In genomic region chr6:115814104-115814503, GRCm38 (mm10) we compare ENCODE assay signal across 9 mouse cellular contexts. TPM values are rescaled to one million over a fixed set of nuclear protein-coding genes. Genes with fewer than 3 reads are reported as not detected.
A peak's percentile ranks its signal among the peaks of the same experiment; 100 is the strongest.
DNase-seq lines count a peak whose midpoint lies in the region; ATAC-seq and TF ChIP-seq lines count a peak whose summit lies in the region.
"Had no signal": no experiment of that assay in that cellular context is flagged by ENCODE, and none has a peak within 500 bp of the region (broad histone marks: within the 10 kb centered on the region; RNA-seq: fewer than 3 reads in every experiment).

No protein-coding gene starts in this region.

- H3K36me3 ChIP-seq in heart, embryonic 11.5 days (ENCODE audit: control insufficient read depth, insufficient read depth, low read length) = no peaks in the 10 kb centered on the region
- no peaks in the 10 kb centered on the region for H3K36me3 ChIP-seq in small intestine, adult 2 months (ENCODE audit: control insufficient read depth, insufficient read depth, low read length)
- H3K36me3 ChIP-seq: limb, embryonic 12.5 days had no signal

- TF ChIP-seq POLR2A in cerebellum, adult 2 months (IDR thresholded peaks at IDR 0.05; ENCODE audit: borderline replicate concordance, insufficient read depth, low read length) = no peak
- TF ChIP-seq POLR2A in small intestine, adult 2 months (IDR thresholded peaks at IDR 0.05; ENCODE audit: low read depth, low read length) = no peak

- H3K4me3 ChIP-seq in cerebellum, adult 2 months (replicated peaks; ENCODE audit: insufficient read depth, low read depth, low read length) = no peak overlapping the region
- no peak overlapping the region for H3K4me3 ChIP-seq in heart, embryonic 11.5 days (ENCODE audit: low read depth, low read length)
- no peak overlapping the region for H3K4me3 ChIP-seq in small intestine, adult 2 months (ENCODE audit: low read depth, low read length)
- H3K4me3 ChIP-seq: limb, embryonic 12.5 days had no signal

- H3K9me3 ChIP-seq in heart, embryonic 11.5 days (replicated peaks; ENCODE audit: control insufficient read depth, low read length) = no peaks in the 10 kb centered on the region
- H3K9me3 ChIP-seq: limb, embryonic 12.5 days had no signal

- 41% methylated on average over 4 of the region's 4 CpGs for WGBS in cerebellum, adult 2 months
- 23% methylated on average over 4 of the region's 4 CpGs for WGBS in heart, embryonic 11.5 days (ENCODE audit: insufficient replicate concordance)
- 38% methylated on average over 4 of the region's 4 CpGs for WGBS in small intestine, adult 2 months

- peak; percentile 47 for ATAC-seq in heart, embryonic 11.5 days (replicated peaks; ENCODE audit: insufficient number of reproducible peaks, low FRiP score, low TSS enrichment)

- H3K27me3 ChIP-seq in cerebellum, adult 2 months (ENCODE audit: control insufficient read depth, insufficient read depth, low read length) = no peaks in the 10 kb centered on the region
- H3K27me3 ChIP-seq in heart, embryonic 11.5 days (ENCODE audit: control insufficient read depth, insufficient read depth, low read length) = no peaks in the 10 kb centered on the region
- no peaks in the 10 kb centered on the region for H3K27me3 ChIP-seq in small intestine, adult 2 months (ENCODE audit: control insufficient read depth, insufficient read depth, low read length)
- H3K27me3 ChIP-seq: limb, embryonic 12.5 days had no signal

- no peak overlapping the region for H3K4me2 ChIP-seq in heart, embryonic 11.5 days
- H3K4me2 ChIP-seq: limb, embryonic 12.5 days had no signal

- no peak for DNase-seq in cerebellum, adult 2 months
- no peak for DNase-seq in cerebellum, adult 9-10 months
- peak; percentile 67 for DNase-seq in ES-CJ7 (ENCODE audit: low read depth, low spot score)
- DNase-seq in embryo, embryonic 10 days (ENCODE audit: low spot score) = peak; percentile 78
- peak; percentile 72 to 78 for DNase-seq in kidney, postnatal 25 days
- peak; percentile 80 for DNase-seq in lung, postnatal 10 days

- peak; percentile 48 for TF ChIP-seq CTCF in cerebellum, adult 2 months (IDR thresholded peaks at IDR 0.05; ENCODE audit: borderline replicate concordance, insufficient read depth, low read depth, low read length)
- TF ChIP-seq CTCF in small intestine, adult 2 months (IDR thresholded peaks at IDR 0.05; ENCODE audit: extremely low read depth, insufficient read length, insufficient replicate concordance, low read depth, low read length) = peak; percentile 62; the same call in 1 of the 2 replicates

- peaks cover 5% of the 10 kb centered on the region for H3K4me1 ChIP-seq in cerebellum, adult 2 months (ENCODE audit: control insufficient read depth, insufficient read depth, low read length)
- H3K4me1 ChIP-seq in heart, embryonic 11.5 days (ENCODE audit: control insufficient read depth, insufficient read depth, low read length) = peaks cover 5% of the 10 kb centered on the region; the same call in 1 of the 2 replicates
- no peaks in the 10 kb centered on the region for H3K4me1 ChIP-seq in small intestine, adult 2 months (ENCODE audit: control insufficient read depth, insufficient read depth, insufficient read length, low read length)
- H3K4me1 ChIP-seq: limb, embryonic 12.5 days had no signal

- no peak overlapping the region for H3K9ac ChIP-seq in heart, embryonic 11.5 days (ENCODE audit: low read depth, low read length)
- H3K9ac ChIP-seq: limb, embryonic 12.5 days had no signal

- no peak overlapping the region for H3K27ac ChIP-seq in cerebellum, adult 2 months (ENCODE audit: insufficient read depth, low read length)
- no peak overlapping the region for H3K27ac ChIP-seq in heart, embryonic 11.5 days (ENCODE audit: low read depth, low read length)
- H3K27ac ChIP-seq in small intestine, adult 2 months (ENCODE audit: insufficient read depth, low read depth, low read length) = no peak overlapping the region
- H3K27ac ChIP-seq: limb, embryonic 12.5 days had no signal

RNA-seq across cellular contexts. Expression of gene Rpl32, which starts 5.6 kb away (rescaled TPM):
- 680 and 720 TPM in 2 replicates for polyA plus RNA-seq in cerebellum, adult 2 months (2012; rRNA removed)
- polyA plus RNA-seq in heart, embryonic 11.5 days (2014; fragmentation: Nextera tagmentation; extraction: Ambion mirVana) = 1,431 and 1,576 TPM in 2 replicates
- 364 and 436 TPM in 2 replicates for polyA plus RNA-seq in small intestine, adult 2 months (2012; rRNA removed)

RNA-seq across cellular contexts. Expression of gene Efcab12, which starts 24.1 kb away (rescaled TPM):
- 5.1 and 5.8 TPM in 2 replicates for polyA plus RNA-seq in cerebellum, adult 2 months (2012; rRNA removed)
- polyA plus RNA-seq in heart, embryonic 11.5 days (2014; fragmentation: Nextera tagmentation; extraction: Ambion mirVana) = 0.50 and 0.63 TPM in 2 replicates
- 0.04 TPM in 2 replicates for polyA plus RNA-seq in small intestine, adult 2 months (2012; rRNA removed)

RNA-seq across cellular contexts. Expression of gene Mbd4, which starts 39.1 kb away (rescaled TPM):
- polyA plus RNA-seq in cerebellum, adult 2 months (2012; rRNA removed) = 9.5 and 10.9 TPM in 2 replicates
- 12.5 and 14.6 TPM in 2 replicates for polyA plus RNA-seq in heart, embryonic 11.5 days (2014; fragmentation: Nextera tagmentation; extraction: Ambion mirVana)
- 0.19 and 0.57 TPM in 2 replicates for polyA plus RNA-seq in small intestine, adult 2 months (2012; rRNA removed)

RNA-seq across cellular contexts. Expression of gene Ift122, which starts 39.2 kb away (rescaled TPM):
- 22.3 TPM in 2 replicates for polyA plus RNA-seq in cerebellum, adult 2 months (2012; rRNA removed)
- 21.0 and 26.7 TPM in 2 replicates for polyA plus RNA-seq in heart, embryonic 11.5 days (2014; fragmentation: Nextera tagmentation; extraction: Ambion mirVana)
- polyA plus RNA-seq in small intestine, adult 2 months (2012; rRNA removed) = 3.0 and 3.1 TPM in 2 replicates

RNA-seq across cellular contexts. Expression of gene Cand2, which starts 39.8 kb away (rescaled TPM):
- polyA plus RNA-seq in cerebellum, adult 2 months (2012; rRNA removed) = 5.1 and 6.7 TPM in 2 replicates
- 38.8 and 50.8 TPM in 2 replicates for polyA plus RNA-seq in heart, embryonic 11.5 days (2014; fragmentation: Nextera tagmentation; extraction: Ambion mirVana)
- polyA plus RNA-seq in small intestine, adult 2 months (2012; rRNA removed) = 2.1 and 3.4 TPM in 2 replicates

Comparison
In these comparisons a context has a peak if more than half of its experiments do, and no peak if none do; other contexts are left out.
1. DNase-seq: peak in ES-CJ7 (single experiment), embryo, embryonic 10 days (single experiment), kidney, postnatal 25 days (2 of 2) and lung, postnatal 10 days (single experiment); none in cerebellum, adult 2 months (0 of 2) and cerebellum, adult 9-10 months (single experiment).